Mouse (Mus musculus) left cerebral cortex, adult 8-10 months (tissue): ENCODE data around the gene Susd1. TPM values are rescaled to one million over a fixed set of nuclear protein-coding genes. Genes with fewer than 3 reads are reported as not detected.
A peak's percentile ranks its signal among the peaks of the same experiment; 100 is the strongest.

Experiments used
- DNase-seq, 2 experiments: peaks; one replicate each; pipeline ENCODE4 v3.0.0; 2022; ENCODE audit warnings: low spot score in 2 of 2
- total RNA-seq, 4 experiments: library from RNA; stranded (reverse); gene quantifications; 2 replicates each; pipeline ENCODE4 v1.2.4; 2022

The Susd1 gene
- total RNA-seq, 4 experiments from 2014 or later, result 7.8 to 11.2 (median 9.8) TPM

DNA sequence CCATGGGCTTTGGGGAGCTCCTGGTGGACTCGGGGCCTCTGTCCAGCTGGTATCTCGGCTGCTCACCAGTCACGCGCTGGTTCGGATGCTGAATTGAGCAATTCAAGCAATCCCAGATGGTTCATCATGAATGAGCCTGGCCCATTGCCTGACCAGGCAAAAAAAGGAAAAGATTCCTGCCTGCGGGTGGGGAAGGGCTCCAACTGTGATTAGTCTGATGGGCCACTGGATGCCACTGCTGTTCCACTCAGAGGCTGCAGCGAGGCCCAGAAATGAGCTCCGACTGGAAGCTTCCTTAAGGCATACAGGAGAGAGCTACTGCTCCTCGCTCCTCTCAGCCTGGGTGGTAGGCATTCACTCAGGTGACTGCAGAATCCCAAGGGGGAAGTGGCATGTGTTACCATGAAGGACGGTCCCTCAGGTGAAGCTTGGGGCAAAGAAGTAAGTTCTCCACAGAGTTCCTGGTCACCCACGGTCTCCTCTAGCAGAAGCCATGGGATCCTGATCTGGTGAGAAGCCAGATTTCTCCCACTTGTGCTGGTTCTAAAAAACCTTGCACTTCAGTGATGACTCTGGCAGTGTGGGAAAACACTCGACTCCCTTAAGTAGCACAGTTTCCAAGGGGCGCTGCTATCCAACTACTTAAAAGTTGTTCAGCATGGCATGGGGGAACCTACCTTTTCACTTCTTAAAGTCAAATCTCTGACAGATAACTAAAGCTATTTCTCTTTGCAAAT lies 57.3 kb downstream of the Susd1 start:
- DNase-seq, result peak; percentile 59 to 84

DNA sequence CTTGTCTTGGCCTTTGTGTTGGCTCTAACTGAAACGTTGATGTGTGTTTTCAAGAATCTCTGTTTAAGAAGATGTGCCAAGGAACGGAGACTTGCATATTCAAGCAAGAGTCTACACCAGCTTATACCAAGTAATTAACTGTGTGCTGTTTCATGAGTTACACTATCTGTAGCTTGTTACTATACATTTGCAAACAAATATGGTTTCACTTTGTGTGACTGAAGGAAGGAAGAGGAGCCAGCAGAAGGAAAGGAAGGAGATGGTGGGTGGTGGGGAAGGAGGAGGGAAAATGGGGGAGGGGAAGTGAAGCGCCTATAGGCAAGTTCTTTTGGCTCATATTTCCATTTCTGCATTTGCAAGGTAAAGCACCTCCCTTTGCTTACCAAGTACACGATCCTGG lies 58.0 kb downstream of the Susd1 start:
- DNase-seq, result no peak

- DNase-seq, result no peak
These were observed 58.6 kb downstream of the Susd1 start for GRCm38 (mm10) chr4:59379876-59380275.

GRCm38 (mm10) chr4:59378631-59379030 lies 59.8 kb downstream of the Susd1 start:
- DNase-seq, result no peak

GRCm38 (mm10) chr4:59374271-59374938 lies 64.0 kb downstream of the Susd1 start:
- no peak for DNase-seq

DNA sequence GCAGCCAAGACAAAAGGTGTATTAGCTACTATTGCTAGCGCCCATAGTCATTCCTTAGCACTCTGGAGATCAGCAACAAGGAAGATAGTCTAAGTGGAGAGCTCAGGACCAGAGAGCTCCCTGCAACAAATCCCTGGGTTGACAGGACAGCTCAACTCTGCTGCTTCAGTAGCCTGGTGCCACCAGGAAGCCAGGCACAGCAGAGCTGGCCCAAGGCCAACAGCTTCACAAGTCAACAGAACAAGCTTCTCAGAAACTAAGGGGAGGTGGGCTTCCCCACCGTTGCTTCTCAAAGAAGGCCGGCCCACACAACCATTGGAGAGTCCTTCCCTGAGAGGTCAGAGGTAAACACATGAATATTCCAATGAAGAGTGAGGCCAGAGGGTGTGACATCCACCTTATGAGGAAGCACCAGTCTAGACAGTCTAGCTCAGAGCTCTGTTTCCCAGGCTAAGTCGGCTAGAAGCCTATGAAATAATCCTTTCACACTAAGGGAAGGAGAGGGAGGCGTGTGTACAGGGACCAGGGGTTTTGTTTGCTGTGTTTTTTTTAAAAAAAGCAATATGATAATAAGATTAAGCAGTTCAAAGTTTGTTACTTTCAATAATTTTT lies 65.8 kb downstream of the Susd1 start:
- peak in 1 of 2 experiments; percentile 19 for DNase-seq

GRCm38 (mm10) chr4:59371910-59372309 lies 66.5 kb downstream of the Susd1 start:
- DNase-seq, result peak; percentile 13 to 66

DNA sequence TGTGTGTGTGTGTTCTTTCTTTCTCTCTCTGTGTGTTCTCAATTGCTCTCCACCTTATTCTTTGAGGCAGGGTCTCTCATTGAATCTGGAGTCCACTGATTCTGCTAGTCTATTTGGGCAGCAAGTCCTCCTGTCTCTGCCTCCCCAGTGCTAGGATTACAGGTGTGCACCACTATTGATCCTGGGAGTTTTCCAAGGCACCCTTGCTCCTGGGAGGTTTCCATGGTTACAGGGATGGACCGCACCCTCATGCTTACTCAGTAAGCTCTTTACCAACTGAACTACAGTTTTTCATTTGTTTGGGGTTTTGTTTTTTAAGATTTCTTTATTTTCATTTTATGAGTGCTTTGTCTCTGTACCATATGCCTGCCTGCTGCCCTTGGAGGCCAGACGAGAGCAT lies 68.5 kb downstream of the Susd1 start:
- no peak for DNase-seq

DNA sequence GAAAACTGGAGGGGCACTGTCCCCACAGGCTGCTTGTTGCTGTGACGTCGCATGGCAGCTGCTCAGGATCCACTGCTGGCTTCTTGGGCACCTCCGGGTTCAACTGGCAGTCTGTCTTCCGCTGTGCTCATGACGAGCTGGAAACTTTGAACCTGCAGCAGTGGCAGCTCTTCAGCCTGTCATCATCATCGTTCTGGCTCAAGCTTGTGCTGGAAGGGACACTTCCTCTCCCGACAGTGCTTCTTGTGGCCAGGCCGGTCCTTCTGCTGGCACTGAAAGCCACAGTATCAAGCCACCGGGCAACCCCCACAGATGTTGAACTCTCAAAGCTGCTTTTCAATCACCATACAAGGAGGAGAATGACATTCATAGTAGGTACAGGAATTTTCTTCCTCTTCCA lies 70.3 kb downstream of the Susd1 start:
- DNase-seq, result no peak

DNA sequence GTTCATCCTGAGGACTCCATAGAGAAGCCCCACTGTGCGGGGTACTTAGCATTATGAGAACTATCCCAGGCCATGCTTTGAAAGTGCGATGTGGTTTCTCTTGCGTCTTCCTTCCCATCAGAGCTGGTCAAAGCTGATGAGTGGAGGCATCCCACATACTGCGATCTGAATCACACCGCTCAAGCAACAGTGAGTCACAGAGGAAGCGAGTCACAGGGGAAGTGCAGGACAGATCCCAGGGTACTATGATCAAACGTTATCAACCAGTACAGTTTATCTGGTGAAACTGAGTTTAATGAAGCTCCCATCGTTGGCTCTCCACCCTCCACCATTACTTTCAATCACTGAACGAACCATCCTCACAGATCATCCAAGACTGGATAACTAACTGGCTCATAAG lies 72.2 kb downstream of the Susd1 start:
- no peak for DNase-seq

- no peak for DNase-seq
These were observed 72.9 kb downstream of the Susd1 start for GRCm38 (mm10) chr4:59365571-59365970.

- DNase-seq, result no peak
These were observed 73.9 kb downstream of the Susd1 start for GRCm38 (mm10) chr4:59364229-59365173.

GRCm38 (mm10) chr4:59363041-59363440 lies 75.4 kb downstream of the Susd1 start:
- DNase-seq, result no peak

GRCm38 (mm10) chr4:59360704-59361103 lies 77.7 kb downstream of the Susd1 start:
- peak; percentile 37 to 78 for DNase-seq

DNA sequence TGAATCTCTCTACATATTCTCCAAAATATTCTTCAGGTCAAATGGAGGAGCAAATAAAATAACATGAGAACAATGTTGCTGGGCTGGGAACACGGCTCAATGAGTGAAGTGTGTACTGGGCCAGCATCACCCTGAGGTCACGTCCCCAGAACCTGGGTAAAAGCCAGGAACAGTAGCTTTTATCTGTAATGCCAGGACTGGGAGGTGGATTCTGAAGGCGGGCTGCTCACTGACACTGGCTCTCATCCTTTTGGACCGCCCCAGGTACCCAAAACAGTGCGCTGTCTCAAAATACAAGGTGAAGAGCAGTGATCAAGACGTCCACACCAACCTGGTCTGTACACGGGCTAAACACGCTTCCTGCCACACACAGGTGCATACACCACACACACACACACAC lies 78.5 kb downstream of the Susd1 start:
- DNase-seq, result no peak

DNA sequence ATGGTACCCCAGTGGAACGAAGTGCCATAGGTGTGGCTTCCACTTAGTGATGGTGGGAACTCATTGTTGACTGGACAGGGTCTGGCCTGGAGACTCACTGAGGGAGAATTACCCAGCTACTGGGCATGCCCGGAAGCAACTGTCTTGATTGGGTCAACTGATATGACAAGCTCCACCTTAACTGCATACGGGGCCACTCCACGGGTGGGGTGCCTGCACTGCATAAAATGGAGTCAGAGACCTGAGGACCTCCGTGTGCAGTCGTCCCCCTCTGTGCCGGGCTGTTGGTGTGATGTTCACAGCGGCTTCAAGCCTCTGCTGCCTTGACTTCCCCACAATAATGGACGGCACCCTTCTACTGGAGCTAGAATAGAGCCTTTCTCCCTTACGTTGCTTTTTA lies 79.5 kb downstream of the Susd1 start:
- DNase-seq, result no peak

DNA sequence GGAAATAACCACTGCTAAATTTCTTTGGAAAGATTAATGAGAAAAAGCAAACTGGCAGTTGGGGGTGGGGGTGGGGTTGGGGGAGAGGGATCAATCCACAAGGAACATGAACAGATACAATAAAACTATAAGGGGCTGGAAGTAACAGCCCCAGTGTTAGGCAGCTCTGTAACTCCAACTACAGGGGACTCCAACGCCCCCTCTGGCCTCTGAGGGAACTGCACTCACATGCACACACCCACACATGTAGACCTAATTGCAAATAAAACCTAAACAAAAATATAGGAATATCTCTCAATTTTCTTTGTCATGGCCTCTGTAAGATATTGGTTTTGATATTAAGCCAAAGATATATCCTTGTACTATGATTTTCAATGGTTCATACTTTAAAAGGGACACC lies 83.0 kb downstream of the Susd1 start:
- DNase-seq, result no peak

- DNase-seq, result no peak
These were observed 83.8 kb downstream of the Susd1 start for GRCm38 (mm10) chr4:59354666-59355065.

GRCm38 (mm10) chr4:59351938-59352337 lies 86.5 kb downstream of the Susd1 start:
- no peak for DNase-seq

DNA sequence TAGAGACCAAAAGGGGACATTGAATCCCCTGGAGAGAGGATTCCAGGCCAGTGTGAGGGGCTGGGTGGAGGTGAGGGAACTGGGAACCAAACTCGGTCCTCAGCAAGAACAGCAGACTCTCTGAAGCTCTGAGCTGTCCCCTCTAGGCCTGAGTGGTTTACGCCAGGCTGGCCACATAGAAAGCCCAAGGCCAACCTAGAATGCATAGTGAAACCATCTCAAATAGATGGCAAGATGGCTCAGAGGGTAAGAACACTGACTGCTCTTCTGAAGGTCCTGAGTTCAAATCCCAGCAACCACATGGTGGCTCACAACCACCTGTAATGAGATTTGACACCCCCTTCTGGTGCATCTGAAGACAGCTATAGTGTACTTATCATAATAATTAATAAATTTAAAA lies 88.1 kb downstream of the Susd1 start:
- no peak for DNase-seq

DNA sequence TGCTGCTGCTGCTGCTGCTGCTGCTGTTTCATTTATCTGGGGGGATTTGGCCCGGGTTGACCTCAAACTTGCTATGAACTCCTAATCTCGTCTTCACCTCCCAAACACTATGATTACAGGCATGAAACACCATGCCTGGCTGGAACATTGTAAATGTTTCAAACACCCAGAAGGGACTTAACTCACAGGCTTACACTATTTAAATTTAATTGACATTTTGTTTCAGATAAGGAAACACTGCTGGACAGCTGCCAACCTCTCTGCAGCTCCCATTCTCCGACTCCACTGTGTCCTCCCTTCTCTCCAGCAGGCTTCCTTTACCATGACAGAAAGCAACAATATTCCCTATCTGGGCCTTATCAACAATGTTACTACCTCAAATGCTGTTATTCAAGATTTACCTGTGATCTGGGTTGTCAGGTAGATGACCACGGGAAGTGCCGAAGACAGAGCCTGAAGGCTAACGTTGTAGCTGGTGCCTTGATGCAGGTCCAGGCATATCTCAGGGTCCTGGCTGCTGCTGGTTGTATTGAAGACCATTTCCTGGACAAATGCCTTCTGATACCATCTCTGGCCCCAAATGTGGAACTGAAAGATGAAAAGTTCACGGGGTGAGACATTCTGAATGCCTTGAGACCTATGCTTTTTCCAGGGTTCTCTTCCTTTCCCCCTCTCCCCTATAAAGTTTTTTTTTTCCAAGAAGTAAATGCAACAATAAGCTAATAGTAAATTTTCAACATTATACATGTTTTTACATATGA lies 88.8 kb downstream of the Susd1 start:
- no peak for DNase-seq
